Mouse (Mus musculus): ENCODE results near the gene Ptpn22. TPM values are rescaled to one million over a fixed set of nuclear protein-coding genes. Genes with fewer than 3 reads are reported as not detected.
A peak's percentile ranks its signal among the peaks of the same experiment; 100 is the strongest.

The Ptpn22 gene
- polyA plus RNA-seq, 1 experiment from 2014 or later: 0.17 TPM

- H3K4me2 ChIP-seq (ENCODE audit: low read length): no peak overlapping the region
- no peak overlapping the region for H3K4me3 ChIP-seq (ENCODE audit: low read depth, low read length)
- ATAC-seq (no peak), DNase-seq (ENCODE audit: low spot score) (peak; percentile 12)
- WGBS: 27% methylated on average over 6 of the region's 6 CpGs
- H3K9me3 ChIP-seq (replicated peaks; ENCODE audit: control insufficient read depth, low read length): no peaks in the 10 kb centered on the region
- H3K4me1 ChIP-seq (ENCODE audit: control insufficient read depth, insufficient read depth, low read length): peaks cover 8% of the 10 kb centered on the region
- no peaks in the 10 kb centered on the region for H3K27me3 ChIP-seq (replicated peaks; ENCODE audit: control insufficient read depth, insufficient read depth, low read length)
- H3K9ac ChIP-seq (ENCODE audit: low read length): no peak overlapping the region
- peaks cover 14% of the 10 kb centered on the region for H3K36me3 ChIP-seq (ENCODE audit: control insufficient read depth, insufficient read depth, low read length)
- no peak overlapping the region for H3K27ac ChIP-seq (ENCODE audit: low read depth, low read length)
These were observed 67.9 kb downstream of the Ptpn22 start for GRCm38 (mm10) chr3:103927511-103927910.

GRCm38 (mm10) chr3:103944794-103945562, 85.4 kb downstream of the Ptpn22 start:
- DNase-seq (ENCODE audit: low spot score) (peak; percentile 96), ATAC-seq (peak; percentile 96)
- H3K36me3 ChIP-seq (ENCODE audit: control insufficient read depth, insufficient read depth, low read length): no peaks in the 10 kb centered on the region
- peaks cover 6% of the 10 kb centered on the region for H3K4me1 ChIP-seq (ENCODE audit: control insufficient read depth, insufficient read depth, low read length)
- no peak overlapping the region for H3K4me2 ChIP-seq (ENCODE audit: low read length)
- no peaks in the 10 kb centered on the region for H3K9me3 ChIP-seq (replicated peaks; ENCODE audit: control insufficient read depth, low read length)
- no peaks in the 10 kb centered on the region for H3K27me3 ChIP-seq (replicated peaks; ENCODE audit: control insufficient read depth, insufficient read depth, low read length)
- H3K4me3 ChIP-seq (ENCODE audit: low read depth, low read length): no peak overlapping the region
- H3K9ac ChIP-seq (ENCODE audit: low read length): no peak overlapping the region
- H3K27ac ChIP-seq (ENCODE audit: low read depth, low read length): 0 out of 2 replicates have a peak overlapping the region, but pooled peaks have one; percentile 44
- 9% methylated on average over 1 of the region's 1 CpGs for WGBS

- 92% methylated on average over 7 of the region's 7 CpGs for WGBS
- Histone ChIP-seq H3K36me3 (ENCODE audit: control insufficient read depth, insufficient read depth, low read length) (no peaks in the 10 kb centered on the region), H3K27ac (ENCODE audit: low read depth, low read length) (no peak overlapping the region), H3K9me3 (replicated peaks; ENCODE audit: control insufficient read depth, low read length) (no peaks in the 10 kb centered on the region), H3K4me1 (ENCODE audit: control insufficient read depth, insufficient read depth, low read length) (peaks cover 6% of the 10 kb centered on the region), H3K27me3 (replicated peaks; ENCODE audit: control insufficient read depth, insufficient read depth, low read length) (no peaks in the 10 kb centered on the region), H3K4me3 (ENCODE audit: low read depth, low read length) (no peak overlapping the region), H3K4me2 (ENCODE audit: low read length) (no peak overlapping the region), H3K9ac (ENCODE audit: low read length) (no peak overlapping the region)
- DNase-seq (ENCODE audit: low spot score) (no peak), ATAC-seq (no peak)
These were observed 89.1 kb downstream of the Ptpn22 start for GRCm38 (mm10) chr3:103948666-103949065.

GRCm38 (mm10) chr3:103960622-103961021, 101.0 kb downstream of the Ptpn22 start:
- Histone ChIP-seq H3K27ac (ENCODE audit: low read depth, low read length) (no peak overlapping the region), H3K4me3 (ENCODE audit: low read depth, low read length) (no peak overlapping the region), H3K9me3 (replicated peaks; ENCODE audit: control insufficient read depth, low read length) (no peaks in the 10 kb centered on the region), H3K36me3 (ENCODE audit: control insufficient read depth, insufficient read depth, low read length) (peaks cover 25% of the 10 kb centered on the region), H3K27me3 (replicated peaks; ENCODE audit: control insufficient read depth, insufficient read depth, low read length) (no peaks in the 10 kb centered on the region), H3K4me2 (ENCODE audit: low read length) (no peak overlapping the region), H3K4me1 (ENCODE audit: control insufficient read depth, insufficient read depth, low read length) (no peaks in the 10 kb centered on the region), H3K9ac (ENCODE audit: low read length) (no peak overlapping the region)
- 92% methylated on average over 3 of the region's 3 CpGs for WGBS
- DNase-seq (ENCODE audit: low spot score) (no peak), ATAC-seq (no peak)

Other genes starting within 250 kb of the Ptpn22 start
- 0.11 and 0.25 TPM in 2 replicates for gene Atg4a-ps, start 213.7 kb upstream of the Ptpn22 start, polyA plus RNA-seq (2014; fragmentation: Nextera tagmentation; extraction: Ambion mirVana)
- gene Olfml3, start 121.8 kb upstream of the Ptpn22 start, polyA plus RNA-seq (2014; fragmentation: Nextera tagmentation; extraction: Ambion mirVana): 5.6 and 6.3 TPM in 2 replicates
- gene Gm10964, start 120.4 kb upstream of the Ptpn22 start, polyA plus RNA-seq (2014; fragmentation: Nextera tagmentation; extraction: Ambion mirVana): not detected in 2 replicates
- gene Hipk1, start 68.2 kb upstream of the Ptpn22 start, polyA plus RNA-seq (2014; fragmentation: Nextera tagmentation; extraction: Ambion mirVana): 15.5 and 16.2 TPM in 2 replicates
- gene Dclre1b, start 50.4 kb upstream of the Ptpn22 start, polyA plus RNA-seq (2014; fragmentation: Nextera tagmentation; extraction: Ambion mirVana): 28.0 and 30.6 TPM in 2 replicates
- 25.9 and 26.7 TPM in 2 replicates for gene Ap4b1, start 50.3 kb upstream of the Ptpn22 start, polyA plus RNA-seq (2014; fragmentation: Nextera tagmentation; extraction: Ambion mirVana)
- gene Gm43064, start 50.2 kb upstream of the Ptpn22 start, polyA plus RNA-seq (2014; fragmentation: Nextera tagmentation; extraction: Ambion mirVana): 0.18 TPM in 1 of 2 replicates, not detected in the other
- gene Bcl2l15, start 27.2 kb upstream of the Ptpn22 start, polyA plus RNA-seq (2014; fragmentation: Nextera tagmentation; extraction: Ambion mirVana): not detected in 2 replicates
- gene Rsbn1, start 54.3 kb downstream of the Ptpn22 start, polyA plus RNA-seq (2014; fragmentation: Nextera tagmentation; extraction: Ambion mirVana): 19.0 and 23.7 TPM in 2 replicates
- 30.9 and 35.3 TPM in 2 replicates for gene Phtf1, start 108.3 kb downstream of the Ptpn22 start, polyA plus RNA-seq (2014; fragmentation: Nextera tagmentation; extraction: Ambion mirVana)

Data from forebrain, embryonic 14.5 days (tissue).